Comparison of ENCODE assay signal across 8 mouse cellular contexts in the genomic region with DNA sequence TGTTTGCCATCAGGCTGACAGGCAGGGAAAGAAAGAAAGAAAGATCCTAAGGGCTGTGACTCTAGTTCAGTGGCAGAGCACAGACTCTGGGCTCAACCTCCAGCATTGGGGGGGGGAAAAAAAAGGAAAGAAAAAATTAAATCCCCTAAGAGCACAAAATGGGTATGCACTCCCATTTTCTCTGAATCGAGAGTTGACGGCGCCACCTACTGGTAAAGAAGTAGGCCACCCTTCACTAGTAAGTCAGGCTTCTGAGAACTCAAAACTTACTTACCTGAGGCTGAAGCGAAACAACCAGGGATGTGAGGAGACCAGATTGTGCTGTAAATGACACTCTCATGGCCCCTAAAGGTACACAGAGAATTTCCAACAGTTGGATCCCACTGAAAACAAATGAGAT. TPM values are rescaled to one million over a fixed set of nuclear protein-coding genes. Genes with fewer than 3 reads are reported as not detected.
A peak's percentile ranks its signal among the peaks of the same experiment; 100 is the strongest.
DNase-seq lines count a peak whose midpoint lies in the region; ATAC-seq and TF ChIP-seq lines count a peak whose summit lies in the region.

No protein-coding gene starts in this region.

- H3K4me3 ChIP-seq in intestine, postnatal 0 days (ENCODE audit: low read depth, low read length): no peak overlapping the region
- H3K4me3 ChIP-seq in intestine, embryonic 15.5 days (replicated peaks): no peak overlapping the region
- no peak overlapping the region for H3K4me3 ChIP-seq in forebrain, embryonic 14.5 days (ENCODE audit: low read depth, low read length)
- H3K4me3 ChIP-seq in neural tube, embryonic 14.5 days (ENCODE audit: low read depth, low read length): no peak overlapping the region

- peak; percentile 80 for TF ChIP-seq CTCF in intestine, postnatal 0 days (IDR thresholded peaks at IDR 0.05; ENCODE audit: low read depth)

- ATAC-seq in intestine, postnatal 0 days: no peak
- no peak for ATAC-seq in intestine, embryonic 15.5 days
- ATAC-seq in CD4-positive, CD25-positive, alpha-beta regulatory T cell, adult 4 months: peak; percentile 64
- peak; percentile 29; the same call in 1 of the 2 replicates for ATAC-seq in forebrain, embryonic 14.5 days
- ATAC-seq in neural tube, embryonic 14.5 days (ENCODE audit: low read depth): 0 out of 2 replicates have a peak, but pooled peaks have one; percentile 28

- H3K27ac ChIP-seq in intestine, postnatal 0 days (ENCODE audit: low read depth, low read length): no peak overlapping the region
- H3K27ac ChIP-seq in intestine, embryonic 15.5 days: no peak overlapping the region
- H3K27ac ChIP-seq in forebrain, embryonic 14.5 days (ENCODE audit: low read depth, low read length): no peak overlapping the region
- no peak overlapping the region for H3K27ac ChIP-seq in neural tube, embryonic 14.5 days (ENCODE audit: low read depth, low read length)

- H3K36me3 ChIP-seq in intestine, postnatal 0 days (ENCODE audit: control insufficient read depth, insufficient read depth): peaks cover 22% of the 10 kb centered on the region; the same call in 1 of the 2 replicates
- H3K36me3 ChIP-seq in intestine, embryonic 15.5 days: no peaks in the 10 kb centered on the region
- H3K36me3 ChIP-seq in forebrain, embryonic 14.5 days (ENCODE audit: control insufficient read depth, insufficient read depth, low read length): 0 out of 2 replicates have a peak, but pooled peaks cover 4% of the 10 kb centered on the region
- no peaks in the 10 kb centered on the region for H3K36me3 ChIP-seq in neural tube, embryonic 14.5 days (ENCODE audit: control insufficient read depth, insufficient read depth, low read length)

- no peak overlapping the region for H3K9ac ChIP-seq in intestine, postnatal 0 days (ENCODE audit: low read depth, low read length)
- no peak overlapping the region for H3K9ac ChIP-seq in intestine, embryonic 15.5 days
- no peak overlapping the region for H3K9ac ChIP-seq in forebrain, embryonic 14.5 days (ENCODE audit: low read length)
- no peak overlapping the region for H3K9ac ChIP-seq in neural tube, embryonic 14.5 days (replicated peaks; ENCODE audit: low read depth, low read length)

- H3K4me2 ChIP-seq in intestine, postnatal 0 days (replicated peaks; ENCODE audit: low read depth): no peak overlapping the region
- H3K4me2 ChIP-seq in intestine, embryonic 15.5 days (replicated peaks): no peak overlapping the region
- no peak overlapping the region for H3K4me2 ChIP-seq in forebrain, embryonic 14.5 days (ENCODE audit: low read length)
- no peak overlapping the region for H3K4me2 ChIP-seq in neural tube, embryonic 14.5 days (ENCODE audit: low read depth, low read length)

- no peaks in the 10 kb centered on the region for H3K4me1 ChIP-seq in intestine, postnatal 0 days (replicated peaks; ENCODE audit: control insufficient read depth, insufficient read depth, low read length)
- no peaks in the 10 kb centered on the region for H3K4me1 ChIP-seq in intestine, embryonic 15.5 days (replicated peaks)
- H3K4me1 ChIP-seq in forebrain, embryonic 14.5 days (ENCODE audit: control insufficient read depth, insufficient read depth, low read length): no peaks in the 10 kb centered on the region
- no peaks in the 10 kb centered on the region for H3K4me1 ChIP-seq in neural tube, embryonic 14.5 days (ENCODE audit: control insufficient read depth, insufficient read depth, low read length)

- peak; percentile 59 for DNase-seq in adipocyte (ENCODE audit: low spot score)
- peak; percentile 74 for DNase-seq in forebrain, embryonic 14.5 days (ENCODE audit: low spot score)
- peak; percentile 49 to 59 for DNase-seq in left cerebral cortex, postnatal 14 days (ENCODE audit: low spot score in 2 of 2)
- DNase-seq in thymus, postnatal 4 days: peak; percentile 66

- no peaks in the 10 kb centered on the region for H3K9me3 ChIP-seq in intestine, postnatal 0 days (ENCODE audit: control insufficient read depth)
- no peaks in the 10 kb centered on the region for H3K9me3 ChIP-seq in intestine, embryonic 15.5 days
- no peaks in the 10 kb centered on the region for H3K9me3 ChIP-seq in forebrain, embryonic 14.5 days (replicated peaks; ENCODE audit: control insufficient read depth, low read length)
- H3K9me3 ChIP-seq in neural tube, embryonic 14.5 days (ENCODE audit: control insufficient read depth, low read length): no peaks in the 10 kb centered on the region

- whole genome bisulfite sequencing in intestine, postnatal 0 days: 18% methylated on average over 4 of the region's 4 CpGs
- whole genome bisulfite sequencing in intestine, embryonic 15.5 days: 21% methylated on average over 4 of the region's 4 CpGs
- 12% methylated on average over 4 of the region's 4 CpGs for WGBS in forebrain, embryonic 14.5 days
- 20% methylated on average over 4 of the region's 4 CpGs for WGBS in neural tube, embryonic 14.5 days

- intact Hi-C loops in left cerebral cortex, postnatal 14 days (cut with DNase I): loop anchor here (2.0 to 5.0 kb wide), 3 partner anchors 182 to 653 kb away; partner anchors contain the start of gene Il20ra

- H3K27me3 ChIP-seq in intestine, postnatal 0 days (replicated peaks; ENCODE audit: control insufficient read depth, insufficient read depth, low read length): no peaks in the 10 kb centered on the region
- H3K27me3 ChIP-seq in intestine, embryonic 15.5 days (replicated peaks): no peaks in the 10 kb centered on the region
- H3K27me3 ChIP-seq in forebrain, embryonic 14.5 days (replicated peaks; ENCODE audit: control insufficient read depth, insufficient read depth, low read length): no peaks in the 10 kb centered on the region
- H3K27me3 ChIP-seq in neural tube, embryonic 14.5 days (ENCODE audit: control insufficient read depth, insufficient read depth, low read length): no peaks in the 10 kb centered on the region

RNA-seq across cellular contexts. Expression of gene Pex7, which starts 13.5 kb away (rescaled TPM):
- 61.7 and 63.8 TPM in 2 replicates for polyA plus RNA-seq in intestine, postnatal 0 days (2015; fragmentation: Nextera tagmentation; extraction: Ambion mirVana)
- 48.8 and 50.3 TPM in 2 replicates for polyA plus RNA-seq in intestine, embryonic 15.5 days (2015; fragmentation: Nextera tagmentation; extraction: Ambion mirVana)
- 1 to 10 TPM; 3.0 to 5.1 TPM for polyA plus RNA-seq in CD4-positive, CD25-positive, alpha-beta regulatory T cell, adult 4 months (2017; shearing (Covaris generic))
- polyA plus RNA-seq in forebrain, embryonic 14.5 days (2014; fragmentation: Nextera tagmentation; extraction: Ambion mirVana): 29.8 and 31.8 TPM in 2 replicates
- total RNA-seq in left cerebral cortex, postnatal 14 days (2021): 10 to 100 TPM; 26.1 to 27.4 TPM
- polyA plus RNA-seq in neural tube, embryonic 14.5 days (2014; fragmentation: Nextera tagmentation; extraction: Ambion mirVana): 33.8 and 35.0 TPM in 2 replicates

RNA-seq across cellular contexts. Expression of gene Map3k5, which starts 40.3 kb away (rescaled TPM):
- 1.5 and 1.8 TPM in 2 replicates for polyA plus RNA-seq in intestine, postnatal 0 days (2015; fragmentation: Nextera tagmentation; extraction: Ambion mirVana)
- polyA plus RNA-seq in intestine, embryonic 15.5 days (2015; fragmentation: Nextera tagmentation; extraction: Ambion mirVana): 1.9 and 2.4 TPM in 2 replicates
- polyA plus RNA-seq in CD4-positive, CD25-positive, alpha-beta regulatory T cell, adult 4 months (2017; shearing (Covaris generic)): 10 to 100 TPM; 13.6 to 14.5 TPM
- polyA plus RNA-seq in forebrain, embryonic 14.5 days (2014; fragmentation: Nextera tagmentation; extraction: Ambion mirVana): 0.72 and 0.95 TPM in 2 replicates
- 10 to 100 TPM; 39.9 to 47.5 TPM for total RNA-seq in left cerebral cortex, postnatal 14 days (2021)
- 1.7 and 1.9 TPM in 2 replicates for polyA plus RNA-seq in neural tube, embryonic 14.5 days (2014; fragmentation: Nextera tagmentation; extraction: Ambion mirVana)

RNA-seq across cellular contexts. Expression of gene Slc35d3, which starts 42.7 kb away (rescaled TPM):
- 0.58 and 0.61 TPM in 2 replicates for polyA plus RNA-seq in intestine, postnatal 0 days (2015; fragmentation: Nextera tagmentation; extraction: Ambion mirVana)
- polyA plus RNA-seq in intestine, embryonic 15.5 days (2015; fragmentation: Nextera tagmentation; extraction: Ambion mirVana): 0.52 and 0.77 TPM in 2 replicates
- polyA plus RNA-seq in CD4-positive, CD25-positive, alpha-beta regulatory T cell, adult 4 months (2017; shearing (Covaris generic)): not detected
- polyA plus RNA-seq in forebrain, embryonic 14.5 days (2014; fragmentation: Nextera tagmentation; extraction: Ambion mirVana): 0.63 and 0.65 TPM in 2 replicates
- total RNA-seq in left cerebral cortex, postnatal 14 days (2021): 1 to 10 TPM; 1.2 to 2.4 TPM
- 2.6 and 2.8 TPM in 2 replicates for polyA plus RNA-seq in neural tube, embryonic 14.5 days (2014; fragmentation: Nextera tagmentation; extraction: Ambion mirVana)

Comparison
In these comparisons a context has a peak if more than half of its experiments do, and no peak if none do; other contexts are left out.
1. ATAC-seq: peak in CD4-positive, CD25-positive, alpha-beta regulatory T cell, adult 4 months (single experiment), forebrain, embryonic 14.5 days (single experiment) and neural tube, embryonic 14.5 days (single experiment); none in intestine, postnatal 0 days (single experiment) and intestine, embryonic 15.5 days (single experiment).
2. Peak in every context shown above with its lines, with median percentiles within 50 percentile points of each other: DNase-seq.